Mouse (Mus musculus) hindbrain, embryonic 10.5 days (tissue): Measurements from ENCODE around the gene Tcerg1l. TPM values are rescaled to one million over a fixed set of nuclear protein-coding genes. Genes with fewer than 3 reads are reported as not detected.

Experiments
- DNase-seq: peaks from one replicate; pipeline ENCODE4 v3.0.0-alpha.2; 2017; ENCODE audit warnings: low spot score
- H3K27ac ChIP-seq: fragments of 300-500 bp; sonication (generic); 2 replicates; pipeline ENCODE4 v1.5.1; 2016; ENCODE audit warnings: mild to moderate bottlenecking, moderate library complexity
- H3K27me3 ChIP-seq: fragments of 300-500 bp; sonication (generic); 2 replicates; pipeline ENCODE4 v1.6.1; 2016; ENCODE audit warnings: mild to moderate bottlenecking; ENCODE audit not compliant: poor library complexity, insufficient read depth, severe bottlenecking
- H3K36me3 ChIP-seq: fragments of 300-500 bp; sonication (generic); 2 replicates; pipeline ENCODE4 v1.6.1; 2016; ENCODE audit warnings: mild to moderate bottlenecking, moderate library complexity
- H3K4me1 ChIP-seq: fragments of 300-500 bp; sonication (generic); replicated peaks from 2 replicates; pipeline ENCODE4 v1.6.1; 2016; ENCODE audit warnings: mild to moderate bottlenecking
- H3K4me3 ChIP-seq: fragments of 300-500 bp; sonication (generic); 2 replicates; pipeline ENCODE4 v1.5.1; 2016; ENCODE audit warnings: mild to moderate bottlenecking, moderate library complexity
- H3K9me3 ChIP-seq: fragments of 300-500 bp; sonication (generic); 2 replicates; pipeline ENCODE4 v1.6.1; 2016; ENCODE audit warnings: mild to moderate bottlenecking, moderate library complexity
- WGBS: fragments of 180-500 bp; shearing (Covaris S2); methylation state at CpG from one replicate; pipeline ENCODE4 v1.1.7; 2016; 5-methylcytosine and 5-hydroxymethylcytosine counted together
- polyA plus RNA-seq: library from polyadenylated mRNA; unstranded; fragments of >200 nt; fragmentation: Nextera tagmentation; extraction: Ambion mirVana; gene quantifications from 2 replicates; pipeline ENCODE4 v1.2.1, GENCODE M21; 2016

Gene Tcerg1l
- polyA plus RNA-seq, 1 experiment from 2014 or later: 4.1 TPM

DNA sequence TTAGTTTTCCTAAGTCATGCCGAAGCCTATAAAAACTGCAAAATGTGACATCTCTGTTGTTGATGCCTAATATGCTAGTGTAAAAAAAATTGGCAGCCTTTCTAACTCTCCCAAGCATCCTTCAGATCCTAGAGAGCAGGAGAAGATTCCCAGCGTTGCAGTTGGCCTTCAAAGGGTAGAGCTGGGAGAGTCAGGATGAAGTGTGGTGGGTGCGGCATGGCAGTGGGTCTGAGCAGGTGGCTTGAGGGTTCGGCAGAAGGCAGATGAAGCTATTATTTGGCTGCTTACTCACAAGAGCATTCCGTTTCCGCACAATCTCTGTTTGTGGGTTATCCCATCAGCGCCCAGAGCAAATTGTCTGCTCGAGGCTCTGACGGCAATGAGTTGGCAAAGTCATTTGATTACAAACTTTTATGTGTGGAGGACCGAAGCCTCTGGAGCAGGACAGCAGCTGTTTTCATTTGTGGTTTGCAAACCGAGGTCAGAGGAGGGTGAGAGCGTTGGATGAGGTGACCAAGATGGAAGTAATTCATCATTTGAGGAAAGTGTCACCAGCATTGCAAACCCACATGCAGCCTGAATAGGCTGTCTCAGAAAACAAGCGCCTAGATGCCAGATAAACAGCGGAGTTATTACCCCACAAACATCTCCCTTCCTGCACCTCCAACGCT, 195.2 kb downstream of the Tcerg1l start:
- Histone ChIP-seq H3K27ac (no peak overlapping the region), H3K9me3 (no peaks in the 10 kb centered on the region), H3K4me1 (no peaks in the 10 kb centered on the region; the same call in 1 of the 2 replicates), H3K36me3 (no peaks in the 10 kb centered on the region), H3K4me3 (no peak overlapping the region), H3K27me3 (no peaks in the 10 kb centered on the region)
- DNase-seq: no peak
- 88% methylated on average over 15 of the region's 15 CpGs for WGBS

DNA sequence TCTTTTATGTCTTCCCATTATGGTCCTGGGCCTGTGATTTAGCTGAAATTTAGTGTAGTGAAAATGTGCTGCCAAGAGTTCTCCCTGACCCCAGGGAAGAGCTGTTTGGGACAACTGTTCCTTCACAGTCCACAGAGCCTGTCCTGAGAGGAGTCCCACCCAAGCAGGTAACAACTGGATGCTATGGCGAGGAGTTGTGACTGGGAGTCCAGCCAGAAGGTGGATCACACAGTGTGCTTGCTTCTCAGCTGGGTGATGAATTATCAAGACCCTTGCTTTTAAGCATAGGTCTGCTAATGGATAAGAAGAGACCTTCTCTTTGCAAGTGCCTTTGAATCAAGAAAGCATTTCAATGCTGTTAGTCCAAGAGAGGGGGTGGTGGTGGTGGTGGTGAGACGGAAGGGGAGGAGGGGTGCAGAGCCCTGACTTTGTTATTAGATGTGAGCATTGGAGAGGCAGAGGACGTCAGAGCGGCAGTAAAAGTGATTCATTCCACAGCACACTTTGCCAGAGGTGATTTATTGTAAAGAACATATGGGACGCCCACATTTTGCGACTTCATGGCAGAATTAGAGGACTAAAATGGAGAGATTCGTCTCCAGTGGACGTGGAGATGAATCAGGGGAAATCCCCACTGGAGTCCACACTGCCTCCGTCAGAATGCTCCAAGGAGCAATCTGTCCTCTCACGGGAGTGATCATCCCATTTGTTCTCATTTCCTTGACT, 198.0 kb downstream of the Tcerg1l start:
- Histone ChIP-seq H3K4me1 (no peaks in the 10 kb centered on the region), H3K27ac (no peak overlapping the region), H3K9me3 (no peaks in the 10 kb centered on the region), H3K36me3 (no peaks in the 10 kb centered on the region), H3K27me3 (no peaks in the 10 kb centered on the region), H3K4me3 (no peak overlapping the region)
- no peak for DNase-seq
- WGBS: 83% methylated on average over 10 of the region's 10 CpGs

DNA sequence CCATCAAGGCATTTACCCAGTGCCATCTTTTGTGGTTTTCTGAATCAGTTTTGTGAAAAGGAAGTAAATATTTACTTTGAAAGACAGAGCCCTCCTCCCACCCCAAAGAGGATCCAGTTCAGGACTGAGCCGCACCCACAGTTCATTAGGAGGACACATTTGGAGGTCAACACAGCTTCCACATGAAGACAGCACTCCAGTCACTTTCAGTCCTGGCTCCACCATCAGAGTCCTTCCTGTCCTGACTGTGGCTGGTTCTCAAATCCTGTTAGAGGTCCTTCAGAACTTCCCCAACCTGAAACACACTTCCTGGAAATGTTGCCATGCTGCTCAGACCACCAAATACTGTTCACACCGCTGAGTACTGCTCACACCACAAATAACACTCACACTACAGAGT, 201.4 kb downstream of the Tcerg1l start:
- 77% methylated on average over 2 of the region's 2 CpGs for WGBS
- no peak overlapping the region for H3K27ac ChIP-seq
- no peak for DNase-seq
- no peaks in the 10 kb centered on the region for H3K4me1 ChIP-seq
- H3K36me3 ChIP-seq: no peaks in the 10 kb centered on the region
- H3K9me3 ChIP-seq: no peaks in the 10 kb centered on the region
- H3K4me3 ChIP-seq: no peak overlapping the region
- no peaks in the 10 kb centered on the region for H3K27me3 ChIP-seq

DNA sequence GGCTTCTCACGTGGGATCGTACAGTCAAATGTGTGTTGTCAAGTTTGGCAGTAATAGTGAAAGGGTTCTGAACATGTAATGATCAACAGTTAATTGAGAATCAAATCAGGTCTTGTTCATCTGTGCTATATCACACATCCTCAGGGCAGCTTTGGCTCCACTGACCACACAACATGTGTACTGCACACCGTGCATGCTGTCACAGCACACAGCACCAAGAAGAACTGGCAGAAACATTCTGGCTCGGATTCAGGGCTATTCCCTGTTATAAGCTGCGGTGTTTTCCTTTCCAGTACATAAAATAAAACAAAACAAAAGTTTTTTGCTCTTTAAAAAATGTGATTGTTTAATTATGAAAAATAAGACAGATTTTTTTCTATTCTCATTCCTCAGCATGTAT, 213.3 kb downstream of the Tcerg1l start:
- no peak for DNase-seq
- no peaks in the 10 kb centered on the region for H3K9me3 ChIP-seq
- no peaks in the 10 kb centered on the region for H3K27me3 ChIP-seq
- no peak overlapping the region for H3K27ac ChIP-seq
- 0 out of 2 replicates have a peak, but pooled peaks cover 2% of the 10 kb centered on the region for H3K4me1 ChIP-seq
- H3K36me3 ChIP-seq: no peaks in the 10 kb centered on the region
- WGBS: 91% methylated on average over 5 of the region's 5 CpGs
- H3K4me3 ChIP-seq: no peak overlapping the region

DNA sequence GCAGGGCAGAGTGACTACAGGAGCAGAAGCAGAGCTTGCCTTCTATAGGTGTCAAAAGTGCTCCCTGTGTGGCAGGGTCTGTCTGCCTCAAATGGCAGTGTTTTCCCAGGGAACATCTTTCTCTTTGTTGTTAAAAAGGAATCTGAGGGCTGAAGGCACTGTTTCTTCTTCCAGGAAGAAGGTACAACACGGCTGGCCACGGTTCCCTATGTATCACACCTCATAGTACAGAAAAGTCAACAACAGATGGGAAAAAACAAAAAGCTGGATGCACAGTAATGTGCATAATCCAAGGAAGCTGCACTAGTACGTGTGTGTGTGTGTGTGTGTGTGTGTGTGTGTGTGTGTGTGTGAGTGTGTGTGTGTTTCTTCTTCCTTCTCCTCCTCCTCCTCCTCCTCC, 215.3 kb downstream of the Tcerg1l start:
- no peak overlapping the region for H3K4me3 ChIP-seq
- no peaks in the 10 kb centered on the region for H3K9me3 ChIP-seq
- WGBS: 73% methylated on average over 3 of the region's 3 CpGs
- H3K27ac ChIP-seq: no peak overlapping the region
- H3K36me3 ChIP-seq: no peaks in the 10 kb centered on the region
- H3K4me1 ChIP-seq: 0 out of 2 replicates have a peak, but pooled peaks cover 2% of the 10 kb centered on the region
- no peak for DNase-seq
- no peaks in the 10 kb centered on the region for H3K27me3 ChIP-seq

DNA sequence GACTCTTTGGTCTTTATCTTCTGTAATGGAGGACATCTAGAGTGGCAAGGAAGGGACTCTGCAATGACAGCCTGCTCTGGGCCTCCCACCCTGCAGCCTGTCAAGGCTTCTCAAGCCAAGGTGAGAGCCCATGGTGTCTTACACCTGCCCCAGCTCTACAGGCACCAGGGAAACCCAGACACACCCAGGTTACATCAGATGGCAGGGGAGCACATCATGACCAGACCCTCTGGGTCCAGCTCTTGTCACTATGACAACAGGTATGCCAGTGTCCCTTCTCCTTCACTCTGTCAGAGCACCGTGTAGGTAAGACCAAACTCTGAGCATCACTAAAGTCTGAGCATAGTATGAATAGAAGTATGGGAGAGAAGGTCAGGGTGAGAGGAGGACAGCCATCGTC, 218.9 kb downstream of the Tcerg1l start:
- Histone ChIP-seq H3K27me3 (no peaks in the 10 kb centered on the region), H3K9me3 (no peaks in the 10 kb centered on the region), H3K4me3 (no peak overlapping the region), H3K36me3 (no peaks in the 10 kb centered on the region), H3K4me1 (0 out of 2 replicates have a peak, but pooled peaks cover 2% of the 10 kb centered on the region), H3K27ac (no peak overlapping the region)
- no peak for DNase-seq
- 84% methylated on average over 2 of the region's 2 CpGs for WGBS

DNA sequence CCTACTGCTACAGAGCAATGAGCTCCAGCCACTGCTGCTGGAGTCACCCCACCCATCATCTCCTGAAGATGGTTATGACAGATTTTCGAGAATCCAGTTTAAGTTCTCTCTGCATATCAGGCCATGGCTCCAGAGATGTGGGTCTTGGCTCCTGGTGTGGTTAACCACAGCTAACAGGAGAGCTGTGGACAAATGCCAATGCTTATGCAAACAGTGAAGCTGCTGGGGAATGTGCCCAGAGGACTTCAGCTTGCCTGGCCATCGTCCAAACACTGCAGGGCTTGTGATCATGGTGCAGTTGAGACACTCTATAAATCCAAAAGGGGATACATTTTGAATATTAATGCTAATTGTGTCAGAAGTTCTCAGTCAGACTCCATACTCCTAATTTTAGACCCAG, 221.5 kb downstream of the Tcerg1l start:
- WGBS: 68% methylated on average over 2 of the region's 2 CpGs
- Histone ChIP-seq H3K27me3 (no peaks in the 10 kb centered on the region), H3K27ac (no peak overlapping the region), H3K36me3 (no peaks in the 10 kb centered on the region), H3K4me1 (peaks cover 8% of the 10 kb centered on the region), H3K4me3 (no peak overlapping the region), H3K9me3 (no peaks in the 10 kb centered on the region)
- DNase-seq: no peak

DNA sequence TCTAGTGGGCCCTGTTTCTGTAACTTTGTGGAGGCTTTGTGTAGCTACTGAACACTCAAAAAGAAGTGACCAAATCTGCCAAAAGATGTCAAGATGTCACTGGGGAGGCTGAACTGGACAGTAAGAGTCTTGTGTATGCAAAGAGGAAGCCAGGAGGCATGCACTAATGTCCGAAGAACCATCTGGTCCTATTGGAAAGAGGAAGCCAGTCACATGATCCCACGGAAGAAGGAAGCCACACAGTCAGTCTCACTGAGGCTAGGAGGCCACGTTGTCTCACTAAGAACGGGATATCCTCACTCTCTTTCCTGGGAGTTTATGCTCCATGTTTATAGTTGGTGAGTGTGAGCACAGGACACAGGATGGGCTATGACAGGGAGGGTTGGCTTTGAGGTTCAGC, 227.1 kb downstream of the Tcerg1l start:
- 86% methylated on average over 4 of the region's 4 CpGs for WGBS
- DNase-seq: no peak
- H3K27me3 ChIP-seq: no peaks in the 10 kb centered on the region
- H3K4me3 ChIP-seq: no peak overlapping the region
- peaks cover 10% of the 10 kb centered on the region for H3K4me1 ChIP-seq
- H3K9me3 ChIP-seq: no peaks in the 10 kb centered on the region
- H3K36me3 ChIP-seq: no peaks in the 10 kb centered on the region
- no peak overlapping the region for H3K27ac ChIP-seq
